Comparison of ENCODE assay signal across 18 mouse cellular contexts in genomic region chr6:118999329-118999875, GRCm38 (mm10).
DNase-seq lines count a peak whose midpoint lies in the region; ATAC-seq lines count a peak whose summit lies in the region.
"Had no signal": no experiment of that assay in that cellular context is flagged by ENCODE, and none has a peak within 500 bp of the region (broad histone marks: within the 10 kb centered on the region; RNA-seq: fewer than 3 reads in every experiment).

No protein-coding gene starts in this region.

- intact Hi-C loops in heart, postnatal 14 days (cut with DNase I): no loop called here

- no peak overlapping the region for H3K4me3 ChIP-seq in heart, embryonic 14.5 days (ENCODE audit: control insufficient read depth in 1 of 2, insufficient read depth in 1 of 2, low read depth in 1 of 2, low read length in 2 of 2)
- H3K4me3 ChIP-seq: hindbrain, embryonic 10.5 days had no signal

- peak; percentile 33; the same call in 1 of the 2 replicates for ATAC-seq in heart, embryonic 14.5 days (ENCODE audit: insufficient number of reproducible peaks, insufficient read depth, low FRiP score, low read depth)
- ATAC-seq: activated CD4-positive, CD25-positive, alpha-beta regulatory T cell, adult 4 months; Patski had no signal

- peaks cover 5% of the 10 kb centered on the region for H3K36me3 ChIP-seq in heart, embryonic 14.5 days (ENCODE audit: control insufficient read depth, insufficient read depth, low read length)
- H3K36me3 ChIP-seq: hindbrain, embryonic 10.5 days had no signal

- H3K9ac ChIP-seq in heart, embryonic 14.5 days (ENCODE audit: low read length): peak overlapping the region; percentile 27

- H3K4me2 ChIP-seq in heart, embryonic 14.5 days (ENCODE audit: low read length): peak overlapping the region; percentile 9
- H3K4me2 ChIP-seq: liver, embryonic 11.5 days; midbrain, embryonic 11.5 days had no signal

- H3K27ac ChIP-seq in heart, embryonic 14.5 days (replicated peaks in 1 of 2; ENCODE audit: control insufficient read depth in 1 of 2, insufficient read depth in 1 of 2, low read depth in 2 of 2, low read length in 2 of 2): peak overlapping the region; percentile 67 to 78
- H3K27ac ChIP-seq: hindbrain, embryonic 10.5 days had no signal

- H3K9me3 ChIP-seq in heart, embryonic 14.5 days (ENCODE audit: control insufficient read depth, low read length): no peaks in the 10 kb centered on the region
- H3K9me3 ChIP-seq: hindbrain, embryonic 10.5 days had no signal

- no peaks in the 10 kb centered on the region for H3K27me3 ChIP-seq in heart, embryonic 14.5 days (ENCODE audit: control insufficient read depth, insufficient read depth, low read length)
- H3K27me3 ChIP-seq: Patski had no signal

- peaks cover 44 to 79% of the 10 kb centered on the region in 2 experiments for H3K4me1 ChIP-seq in heart, embryonic 14.5 days (ENCODE audit: control insufficient read depth in 2 of 2, insufficient read depth in 2 of 2, low read length in 2 of 2)
- H3K4me1 ChIP-seq: hindbrain, embryonic 10.5 days had no signal

- peak; percentile 25 to 33 for DNase-seq in heart, adult 18-20 months
- DNase-seq in heart, postnatal 14 days: no peak
- DNase-seq in NIH3T3 (ENCODE audit: low read depth): peak; percentile 29
- DNase-seq in lung, postnatal 14 days: peak; percentile 28
- no peak for DNase-seq in right cerebral cortex, adult 18-20 months
- DNase-seq in kidney, adult 11 months: no peak
- DNase-seq: B cell, adult 2 months; cerebellum, adult 9-10 months; gastrocnemius, postnatal 10 days; kidney, adult 8-10 months; kidney, postnatal 25 days; thymus, postnatal 36 days had no signal

- 37% methylated on average over 2 of the region's 2 CpGs for WGBS in heart, embryonic 14.5 days

Comparison
In these comparisons a context has a peak if more than half of its experiments do, and no peak if none do; other contexts are left out.
1. DNase-seq: peak in heart, adult 18-20 months (2 of 2), NIH3T3 (single experiment) and lung, postnatal 14 days (single experiment); none in heart, postnatal 14 days (0 of 2), right cerebral cortex, adult 18-20 months (single experiment) and kidney, adult 11 months (single experiment).